Mouse (Mus musculus): Measurements from ENCODE around the gene S100a10.

DNA sequence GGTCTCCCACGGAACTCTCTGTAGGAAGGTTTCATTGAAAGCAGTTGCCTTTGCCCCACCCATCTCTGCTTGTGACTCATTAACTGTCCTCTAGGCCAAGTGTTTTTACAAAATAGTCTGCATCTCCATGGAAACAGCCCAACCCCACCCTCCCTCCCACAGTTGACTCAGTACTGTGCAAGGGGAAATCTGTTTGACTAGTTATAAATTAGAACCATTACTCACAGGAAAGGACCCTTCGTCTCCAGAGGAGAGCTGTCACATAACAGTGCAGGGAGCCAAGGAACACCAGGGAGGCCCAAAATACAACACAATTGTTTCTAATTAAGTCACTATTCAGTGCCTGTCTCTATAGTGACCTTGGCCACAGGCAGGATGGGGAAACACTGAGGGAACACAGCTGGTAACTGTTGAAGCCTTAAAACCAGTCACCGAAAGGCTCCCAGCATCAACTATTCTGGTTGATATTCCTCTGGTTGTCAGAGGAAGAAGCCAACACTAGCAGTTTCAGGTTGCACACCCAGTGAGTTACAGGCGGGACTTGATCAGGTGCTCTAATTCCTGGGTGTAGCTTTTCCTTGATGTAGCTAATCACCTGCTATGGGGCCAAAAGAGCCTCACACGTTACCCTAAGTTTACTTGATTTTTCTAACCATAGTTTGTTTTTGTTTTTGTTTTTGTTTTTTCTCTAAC is 42.5 kb downstream of the S100a10 start:
- TF ChIP-seq CTCF (IDR thresholded peaks at IDR 0.05; ENCODE audit: extremely low read depth, insufficient read depth, low read length) (no peak), POLR2A (IDR thresholded peaks at IDR 0.05; ENCODE audit: extremely low read depth, insufficient read depth, low read length) (no peak)

Measured in cortical plate, adult 2 months (tissue).